11 mouse cellular contexts compared by ENCODE assay signal in the genomic region with DNA sequence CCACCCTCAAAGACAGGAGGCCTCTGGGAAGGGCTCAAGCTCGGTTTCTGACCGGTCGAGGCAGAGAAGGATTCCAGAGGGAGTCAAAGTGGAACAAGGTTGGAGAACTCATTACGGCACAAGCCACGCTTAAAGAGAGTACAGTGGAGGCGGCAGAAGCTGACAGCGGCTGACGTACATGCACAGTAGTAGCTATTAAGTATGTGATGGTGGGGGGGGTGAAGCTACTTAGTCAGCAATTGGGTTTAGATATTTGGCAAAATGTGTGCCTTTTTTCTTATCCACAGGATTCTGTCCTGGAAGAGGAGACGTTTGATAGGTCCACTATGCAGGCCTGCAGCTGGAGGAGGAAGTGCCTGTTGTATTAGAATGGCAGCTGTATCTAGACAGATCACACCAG. TPM values are rescaled to one million over a fixed set of nuclear protein-coding genes. Genes with fewer than 3 reads are reported as not detected.
A peak's percentile ranks its signal among the peaks of the same experiment; 100 is the strongest.
DNase-seq lines count a peak whose midpoint lies in the region; ATAC-seq and TF ChIP-seq lines count a peak whose summit lies in the region.
"Had no signal": no experiment of that assay in that cellular context is flagged by ENCODE, and none has a peak within 500 bp of the region (broad histone marks: within the 10 kb centered on the region; RNA-seq: fewer than 3 reads in every experiment).

No protein-coding gene starts in this region.

- no peak for TF ChIP-seq POLR2A in olfactory bulb, adult 2 months (IDR thresholded peaks at IDR 0.05; ENCODE audit: insufficient read depth, low read depth, low read length)

- no peak for DNase-seq in left cerebral cortex, adult 2 months (ENCODE audit: extremely low spot score in 1 of 2, low spot score in 2 of 2)
- no peak for DNase-seq in left cerebral cortex, adult 18-20 months (ENCODE audit: low spot score in 2 of 2)
- no peak for DNase-seq in urinary bladder, postnatal 14 days (ENCODE audit: low spot score)
- DNase-seq: cerebellum, adult 9-11 months; heart, postnatal 10 days; thymus, adult 18-20 months had no signal

- peak overlapping the region; percentile 42 for H3K27ac ChIP-seq in left cerebral cortex, adult 2 months
- H3K27ac ChIP-seq in forebrain, embryonic 13.5 days = peak overlapping the region; percentile 77
- H3K27ac ChIP-seq in liver, embryonic 12.5 days = 0 out of 2 replicates have a peak overlapping the region, but pooled peaks have one; percentile 42
- H3K27ac ChIP-seq in olfactory bulb, adult 2 months (ENCODE audit: insufficient read depth, low read depth, low read length) = peak overlapping the region; percentile 94
- H3K27ac ChIP-seq in kidney, embryonic 15.5 days = no peak overlapping the region
- H3K27ac ChIP-seq: liver, embryonic 14.5 days had no signal

- no peak overlapping the region for H3K4me3 ChIP-seq in left cerebral cortex, adult 2 months
- no peak overlapping the region for H3K4me3 ChIP-seq in forebrain, embryonic 13.5 days
- no peak overlapping the region for H3K4me3 ChIP-seq in liver, embryonic 12.5 days
- no peak overlapping the region for H3K4me3 ChIP-seq in olfactory bulb, adult 2 months (ENCODE audit: insufficient read depth, low read depth, low read length)
- no peak overlapping the region for H3K4me3 ChIP-seq in kidney, embryonic 15.5 days (replicated peaks)

- peak overlapping the region; percentile 34; the same call in 1 of the 2 replicates for H3K9ac ChIP-seq in forebrain, embryonic 13.5 days
- no peak overlapping the region for H3K9ac ChIP-seq in liver, embryonic 12.5 days
- H3K9ac ChIP-seq in kidney, embryonic 15.5 days = no peak overlapping the region
- H3K9ac ChIP-seq: liver, embryonic 14.5 days had no signal

- intact Hi-C loops in left cerebral cortex, adult 2 months (cut with DNase I) = no loop called here

- no peak overlapping the region for H3K4me2 ChIP-seq in forebrain, embryonic 13.5 days
- no peak overlapping the region for H3K4me2 ChIP-seq in liver, embryonic 12.5 days
- no peak overlapping the region for H3K4me2 ChIP-seq in kidney, embryonic 15.5 days

- H3K9me3 ChIP-seq in forebrain, embryonic 13.5 days (replicated peaks) = no peaks in the 10 kb centered on the region
- H3K9me3 ChIP-seq in liver, embryonic 12.5 days (replicated peaks) = no peaks in the 10 kb centered on the region
- H3K9me3 ChIP-seq in kidney, embryonic 15.5 days (replicated peaks) = no peaks in the 10 kb centered on the region

- ATAC-seq in forebrain, embryonic 13.5 days = no peak
- no peak for ATAC-seq in liver, embryonic 12.5 days
- no peak for ATAC-seq in kidney, embryonic 15.5 days (replicated peaks; ENCODE audit: low FRiP score)

- no peaks in the 10 kb centered on the region for H3K36me3 ChIP-seq in forebrain, embryonic 13.5 days (ENCODE audit: poor library complexity, severe bottlenecking)
- H3K36me3 ChIP-seq in liver, embryonic 12.5 days = no peaks in the 10 kb centered on the region
- no peaks in the 10 kb centered on the region for H3K36me3 ChIP-seq in kidney, embryonic 15.5 days

- no peak for TF ChIP-seq CTCF in left cerebral cortex, adult 2 months (IDR thresholded peaks at IDR 0.05)
- TF ChIP-seq CTCF in olfactory bulb, adult 2 months (IDR thresholded peaks at IDR 0.05; ENCODE audit: insufficient read depth, low read depth, low read length) = no peak

- 52% methylated on average over 9 of the region's 9 CpGs for WGBS in forebrain, embryonic 13.5 days
- WGBS in liver, embryonic 12.5 days (ENCODE audit: insufficient replicate concordance) = 77% methylated on average over 9 of the region's 9 CpGs
- 33% methylated on average over 9 of the region's 9 CpGs for WGBS in olfactory bulb, adult 2 months
- 63% methylated on average over 9 of the region's 9 CpGs for WGBS in kidney, embryonic 15.5 days

- H3K27me3 ChIP-seq in forebrain, embryonic 13.5 days = no peaks in the 10 kb centered on the region
- no peaks in the 10 kb centered on the region for H3K27me3 ChIP-seq in liver, embryonic 12.5 days (replicated peaks)
- no peaks in the 10 kb centered on the region for H3K27me3 ChIP-seq in kidney, embryonic 15.5 days

- H3K4me1 ChIP-seq in forebrain, embryonic 13.5 days = peaks cover 27% of the 10 kb centered on the region
- H3K4me1 ChIP-seq in liver, embryonic 12.5 days = peaks cover 47% of the 10 kb centered on the region
- H3K4me1 ChIP-seq in olfactory bulb, adult 2 months (ENCODE audit: control insufficient read depth, insufficient read depth, low read length) = peaks cover 38% of the 10 kb centered on the region
- H3K4me1 ChIP-seq in kidney, embryonic 15.5 days = peaks cover 35% of the 10 kb centered on the region

RNA-seq across cellular contexts. Expression of a gene that starts 42.8 kb away (rescaled TPM):
- 100 to 1,000 TPM; 219 to 227 TPM for total RNA-seq in left cerebral cortex, adult 2 months (2021)
- total RNA-seq in left cerebral cortex, adult 18-20 months (2021) = 100 to 1,000 TPM; 208 to 220 TPM
- polyA plus RNA-seq in forebrain, embryonic 13.5 days (2015; fragmentation: Nextera tagmentation; extraction: Ambion mirVana) = 206 and 221 TPM in 2 replicates
- 0.11 and 0.12 TPM in 2 replicates for polyA plus RNA-seq in liver, embryonic 12.5 days (2016; fragmentation: Nextera tagmentation; extraction: Ambion mirVana)
- polyA plus RNA-seq in olfactory bulb, adult 2 months (2012; ENCODE audit: insufficient read depth, insufficient read length, low replicate concordance, missing spikeins) = not detected in 2 replicates
- 1.8 and 4.4 TPM in 2 replicates for polyA plus RNA-seq in kidney, embryonic 15.5 days (2015; fragmentation: Nextera tagmentation; extraction: Ambion mirVana)
- total RNA-seq: heart, postnatal 10 days had no signal

RNA-seq across cellular contexts. Expression of a gene that starts 43.2 kb away (rescaled TPM):
- 10 to 100 TPM; 73.7 to 82.1 TPM for total RNA-seq in left cerebral cortex, adult 2 months (2021)
- total RNA-seq in left cerebral cortex, adult 18-20 months (2021) = 10 to 100 TPM; 78.9 to 82.6 TPM
- polyA plus RNA-seq in forebrain, embryonic 13.5 days (2015; fragmentation: Nextera tagmentation; extraction: Ambion mirVana) = 68.8 and 83.9 TPM in 2 replicates
- 67.1 and 78.5 TPM in 2 replicates for polyA plus RNA-seq in liver, embryonic 12.5 days (2016; fragmentation: Nextera tagmentation; extraction: Ambion mirVana)
- not detected in 2 replicates for polyA plus RNA-seq in olfactory bulb, adult 2 months (2012; ENCODE audit: insufficient read depth, insufficient read length, low replicate concordance, missing spikeins)
- polyA plus RNA-seq in kidney, embryonic 15.5 days (2015; fragmentation: Nextera tagmentation; extraction: Ambion mirVana) = 79.6 and 81.5 TPM in 2 replicates
